Mouse (Mus musculus) intestine, embryonic 15.5 days (tissue): ENCODE data around the gene Rubcn. TPM values are rescaled to one million over a fixed set of nuclear protein-coding genes. Genes with fewer than 3 reads are reported as not detected.

Experiments
- ATAC-seq: fragments of 200-750 bp; cut with Nextera tagmentation; 2 replicates; pipeline ENCODE4 v1.8.0; 2017; ENCODE audit warnings: moderate TSS enrichment, moderate library complexity
- H3K27ac ChIP-seq: fragments of 300-500 bp; sonication (generic); 2 replicates; pipeline ENCODE4 v1.5.1; 2015; ENCODE audit warnings: mild to moderate bottlenecking, inconsistent platforms
- H3K27me3 ChIP-seq: fragments of 300-500 bp; sonication (generic); replicated peaks from 2 replicates; pipeline ENCODE4 v1.6.1; 2015; ENCODE audit warnings: inconsistent platforms
- H3K36me3 ChIP-seq: fragments of 300-500 bp; sonication (generic); 2 replicates; pipeline ENCODE4 v1.6.1; 2015; ENCODE audit warnings: inconsistent platforms
- H3K4me1 ChIP-seq: fragments of 300-500 bp; sonication (generic); replicated peaks from 2 replicates; pipeline ENCODE4 v1.6.1; 2015; ENCODE audit warnings: inconsistent platforms
- H3K4me2 ChIP-seq: fragments of 300-500 bp; sonication (generic); replicated peaks from 2 replicates; pipeline ENCODE4 v1.6.1; 2015; ENCODE audit warnings: mild to moderate bottlenecking, inconsistent platforms
- H3K4me3 ChIP-seq: fragments of 300-500 bp; sonication (generic); replicated peaks from 2 replicates; pipeline ENCODE4 v1.5.1; 2015; ENCODE audit warnings: inconsistent platforms
- H3K9ac ChIP-seq: fragments of 300-500 bp; sonication (generic); 2 replicates; pipeline ENCODE4 v1.6.1; 2015; ENCODE audit warnings: inconsistent platforms
- H3K9me3 ChIP-seq: fragments of 300-500 bp; sonication (generic); 2 replicates; pipeline ENCODE4 v1.6.1; 2016; ENCODE audit warnings: inconsistent platforms
- whole genome bisulfite sequencing: fragments of 180-500 bp; shearing (Covaris S2); methylation state at CpG from one replicate; pipeline ENCODE4 v1.1.7; 2015; 5-methylcytosine and 5-hydroxymethylcytosine counted together
- polyA plus RNA-seq: library from polyadenylated mRNA; unstranded; fragments of >200 nt; fragmentation: Nextera tagmentation; extraction: Ambion mirVana; gene quantifications from 2 replicates; pipeline ENCODE4 v1.2.1, GENCODE M21; 2015

Rubcn gene
- polyA plus RNA-seq, 1 experiment from 2014 or later = 14.3 TPM

GRCm38 (mm10) chr16:32778956-32779355 lies 98.6 kb downstream of the Rubcn start:
- Histone ChIP-seq H3K9me3 (no peaks in the 10 kb centered on the region), H3K4me2 (no peak overlapping the region), H3K4me3 (no peak overlapping the region), H3K27ac (no peak overlapping the region), H3K9ac (no peak overlapping the region), H3K36me3 (no peaks in the 10 kb centered on the region), H3K27me3 (no peaks in the 10 kb centered on the region), H3K4me1 (no peaks in the 10 kb centered on the region)
- no peak for ATAC-seq
- WGBS = 57% methylated on average over 8 of the region's 8 CpGs

GRCm38 (mm10) chr16:32776676-32777075 lies 100.9 kb downstream of the Rubcn start:
- no peak for ATAC-seq
- H3K4me1 ChIP-seq = no peaks in the 10 kb centered on the region
- no peak overlapping the region for H3K27ac ChIP-seq
- no peaks in the 10 kb centered on the region for H3K36me3 ChIP-seq
- no peak overlapping the region for H3K4me3 ChIP-seq
- H3K9ac ChIP-seq = no peak overlapping the region
- H3K27me3 ChIP-seq = no peaks in the 10 kb centered on the region
- WGBS = 68% methylated on average over 10 of the region's 10 CpGs
- no peaks in the 10 kb centered on the region for H3K9me3 ChIP-seq
- no peak overlapping the region for H3K4me2 ChIP-seq

Other genes with a start within 250 kb of the Rubcn start
- 9.2 and 10.1 TPM in 2 replicates for gene Tnk2, start 233.9 kb downstream of the Rubcn start, polyA plus RNA-seq
- gene Muc4, start 141.9 kb downstream of the Rubcn start, polyA plus RNA-seq = 1.7 and 2.5 TPM in 2 replicates
- 0.09 TPM in 1 of 2 replicates, not detected in the other for gene Muc20, start 80.3 kb downstream of the Rubcn start, polyA plus RNA-seq
- gene Smbd1, start 67.3 kb downstream of the Rubcn start, polyA plus RNA-seq = 0.61 and 1.0 TPM in 2 replicates
- gene Fyttd1, start 266 bp downstream of the Rubcn start, polyA plus RNA-seq = 72.6 and 97.7 TPM in 2 replicates
- 14.6 and 15.3 TPM in 2 replicates for gene Lrch3, start 36.3 kb upstream of the Rubcn start, polyA plus RNA-seq
- 1.7 and 1.9 TPM in 2 replicates for gene Iqcg, start 178.5 kb upstream of the Rubcn start, polyA plus RNA-seq
- gene Rpl35a, start 178.7 kb upstream of the Rubcn start, polyA plus RNA-seq = 1,031 and 1,044 TPM in 2 replicates
- gene Lmln, start 184.8 kb upstream of the Rubcn start, polyA plus RNA-seq = 2.0 and 3.4 TPM in 2 replicates